Mouse (Mus musculus): ENCODE measurements around the gene Nhsl1. TPM values are rescaled to one million over a fixed set of nuclear protein-coding genes. Genes with fewer than 3 reads are reported as not detected.
"Not testable (repeated sequence)": the region's sequence is repeated elsewhere in the genome, so short reads cannot be mapped to it uniquely, and the experiment has no call there.

The Nhsl1 gene
- polyA plus RNA-seq, 1 experiment from 2014 or later, result 2.9 TPM

DNA sequence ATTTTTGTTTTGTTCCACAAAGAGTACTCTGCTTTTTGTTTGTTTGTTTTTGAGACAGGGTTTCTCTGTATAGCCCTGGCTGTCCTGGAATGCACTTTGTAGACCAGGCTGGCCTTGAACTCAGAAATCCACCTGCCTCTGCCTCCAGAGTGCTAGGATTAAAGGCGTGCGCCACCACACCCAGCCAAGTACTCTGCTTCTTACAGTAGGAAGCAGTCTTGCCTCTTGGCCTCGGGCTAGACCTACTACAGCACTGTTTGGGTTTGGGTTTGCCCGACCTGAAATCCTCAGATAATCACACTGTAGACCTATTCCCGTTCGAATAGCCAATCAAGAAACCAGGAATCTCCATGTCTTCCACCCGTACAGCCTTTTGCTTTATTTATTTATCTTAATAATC, 130.1 kb downstream of the Nhsl1 start:
- H3K9me3 ChIP-seq (ENCODE audit: control insufficient read depth, low read length); H3K4me2 ChIP-seq; H3K36me3 ChIP-seq (ENCODE audit: control insufficient read depth, insufficient read depth, low read length); H3K27ac ChIP-seq (ENCODE audit: low read depth, low read length); DNase-seq (ENCODE audit: low spot score); H3K27me3 ChIP-seq (replicated peaks; ENCODE audit: control insufficient read depth, insufficient read depth, low read length); H3K4me3 ChIP-seq (ENCODE audit: low read depth, low read length); H3K9ac ChIP-seq (ENCODE audit: low read depth, low read length); ATAC-seq (replicated peaks; ENCODE audit: low FRiP score): not testable (repeated sequence)
- WGBS, result 86% methylated on average over 7 of the region's 7 CpGs
- H3K4me1 ChIP-seq (replicated peaks; ENCODE audit: control insufficient read depth, insufficient read depth, low read length), result peaks cover 11% of the 10 kb centered on the region

DNA sequence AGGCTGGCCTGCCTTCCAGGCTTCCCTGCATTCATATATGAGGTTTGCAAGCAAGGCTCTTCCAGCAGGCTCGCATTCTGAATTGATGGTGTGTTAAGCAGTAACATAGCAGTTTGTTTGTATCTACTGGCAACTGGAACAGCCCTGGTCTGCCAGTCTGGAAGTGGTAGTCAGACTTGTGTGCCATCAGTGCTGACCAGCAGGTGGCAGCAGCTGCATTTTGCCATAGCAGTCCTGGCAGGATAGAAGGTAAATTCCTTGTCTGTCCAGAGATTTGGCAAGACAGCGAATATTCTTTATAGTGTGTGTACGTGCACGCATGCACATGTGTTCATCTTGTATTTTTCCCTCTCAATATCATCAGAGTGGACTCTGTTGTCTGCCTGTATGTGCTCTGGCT, 134.6 kb downstream of the Nhsl1 start:
- no peaks in the 10 kb centered on the region for H3K27me3 ChIP-seq (replicated peaks; ENCODE audit: control insufficient read depth, insufficient read depth, low read length)
- no peak overlapping the region; the same call in 1 of the 2 replicates for H3K27ac ChIP-seq (ENCODE audit: low read depth, low read length)
- H3K9ac ChIP-seq (ENCODE audit: low read depth, low read length), result no peak overlapping the region
- no peaks in the 10 kb centered on the region for H3K36me3 ChIP-seq (ENCODE audit: control insufficient read depth, insufficient read depth, low read length)
- 36% methylated on average over 4 of the region's 4 CpGs for WGBS
- peaks cover 9% of the 10 kb centered on the region for H3K4me1 ChIP-seq (replicated peaks; ENCODE audit: control insufficient read depth, insufficient read depth, low read length)
- no peak overlapping the region for H3K4me2 ChIP-seq
- H3K4me3 ChIP-seq (ENCODE audit: low read depth, low read length), result no peak overlapping the region
- peak; percentile 71 for ATAC-seq (replicated peaks; ENCODE audit: low FRiP score)
- no peaks in the 10 kb centered on the region for H3K9me3 ChIP-seq (ENCODE audit: control insufficient read depth, low read length)
- peak; percentile 53 for DNase-seq (ENCODE audit: low spot score)

DNA sequence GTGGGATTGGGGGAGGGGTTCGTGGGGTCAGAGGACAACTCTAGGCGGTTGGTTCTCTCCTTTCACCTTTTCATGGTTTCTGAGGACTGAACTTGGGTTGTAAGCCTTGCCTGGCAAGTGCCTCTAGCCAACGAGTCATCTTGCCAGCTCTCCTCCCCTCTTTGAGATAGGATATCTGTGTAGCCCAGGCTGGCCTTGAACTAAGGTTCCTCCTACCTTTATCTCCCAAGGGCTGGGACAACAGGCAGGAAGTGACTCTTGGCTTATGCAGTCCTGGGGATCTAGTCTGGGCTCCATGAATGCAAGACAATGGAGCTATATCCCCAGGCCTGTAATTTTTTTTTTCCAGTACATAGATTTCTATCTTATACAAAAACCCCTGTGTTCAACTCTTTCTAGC, 135.4 kb downstream of the Nhsl1 start:
- H3K36me3 ChIP-seq (ENCODE audit: control insufficient read depth, insufficient read depth, low read length), result no peaks in the 10 kb centered on the region
- peak overlapping the region; percentile 5; the same call in 1 of the 2 replicates for H3K27ac ChIP-seq (ENCODE audit: low read depth, low read length)
- no peak overlapping the region; the same call in 1 of the 2 replicates for H3K4me2 ChIP-seq
- 48% methylated on average over 3 of the region's 3 CpGs for WGBS
- H3K27me3 ChIP-seq (replicated peaks; ENCODE audit: control insufficient read depth, insufficient read depth, low read length), result no peaks in the 10 kb centered on the region
- H3K9me3 ChIP-seq (ENCODE audit: control insufficient read depth, low read length), result no peaks in the 10 kb centered on the region
- no peak overlapping the region for H3K4me3 ChIP-seq (ENCODE audit: low read depth, low read length)
- ATAC-seq (replicated peaks; ENCODE audit: low FRiP score), result peak; percentile 89
- H3K9ac ChIP-seq (ENCODE audit: low read depth, low read length), result no peak overlapping the region
- no peak for DNase-seq (ENCODE audit: low spot score)
- H3K4me1 ChIP-seq (replicated peaks; ENCODE audit: control insufficient read depth, insufficient read depth, low read length), result peaks cover 9% of the 10 kb centered on the region

DNA sequence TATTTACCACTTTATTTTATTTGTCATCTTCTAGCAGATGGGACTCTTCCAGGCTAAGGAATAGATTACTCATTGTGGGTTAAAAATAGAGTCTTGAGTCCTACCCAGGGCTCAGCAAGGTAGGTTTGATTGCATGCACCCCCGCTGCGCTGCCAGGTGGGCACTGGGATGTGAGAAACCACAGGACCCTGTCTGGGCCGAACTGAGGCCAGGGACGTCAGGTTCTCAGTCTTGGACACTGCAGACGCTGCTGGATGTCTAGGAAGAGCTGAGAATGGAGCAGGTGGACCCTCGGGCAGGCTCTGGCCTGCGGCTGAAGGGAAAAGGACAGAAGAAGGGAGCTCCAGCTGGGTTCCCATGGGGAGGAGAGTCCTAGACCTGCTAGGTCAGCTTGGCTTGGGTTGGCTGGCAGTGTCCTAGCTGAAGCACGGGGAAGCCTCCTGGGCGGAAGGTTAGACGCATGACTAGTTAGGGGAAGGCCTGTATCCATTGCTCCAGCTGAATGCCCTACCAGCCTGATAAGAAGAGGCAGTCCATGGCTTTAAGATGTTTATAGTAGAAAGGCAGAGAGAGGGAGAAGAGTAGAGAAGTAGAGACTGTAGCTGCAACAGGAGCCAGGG, 136.6 kb downstream of the Nhsl1 start:
- no peak overlapping the region for H3K9ac ChIP-seq (ENCODE audit: low read depth, low read length)
- H3K27ac ChIP-seq (ENCODE audit: low read depth, low read length), result no peak overlapping the region
- H3K4me2 ChIP-seq, result no peak overlapping the region
- H3K4me3 ChIP-seq (ENCODE audit: low read depth, low read length), result no peak overlapping the region
- 92% methylated on average over 10 of the region's 10 CpGs for WGBS
- H3K4me1 ChIP-seq (replicated peaks; ENCODE audit: control insufficient read depth, insufficient read depth, low read length), result peaks cover 9% of the 10 kb centered on the region
- DNase-seq (ENCODE audit: low spot score) (no peak), ATAC-seq (replicated peaks; ENCODE audit: low FRiP score) (no peak)
- H3K27me3 ChIP-seq (replicated peaks; ENCODE audit: control insufficient read depth, insufficient read depth, low read length), result no peaks in the 10 kb centered on the region
- no peaks in the 10 kb centered on the region for H3K9me3 ChIP-seq (ENCODE audit: control insufficient read depth, low read length)
- no peaks in the 10 kb centered on the region for H3K36me3 ChIP-seq (ENCODE audit: control insufficient read depth, insufficient read depth, low read length)

DNA sequence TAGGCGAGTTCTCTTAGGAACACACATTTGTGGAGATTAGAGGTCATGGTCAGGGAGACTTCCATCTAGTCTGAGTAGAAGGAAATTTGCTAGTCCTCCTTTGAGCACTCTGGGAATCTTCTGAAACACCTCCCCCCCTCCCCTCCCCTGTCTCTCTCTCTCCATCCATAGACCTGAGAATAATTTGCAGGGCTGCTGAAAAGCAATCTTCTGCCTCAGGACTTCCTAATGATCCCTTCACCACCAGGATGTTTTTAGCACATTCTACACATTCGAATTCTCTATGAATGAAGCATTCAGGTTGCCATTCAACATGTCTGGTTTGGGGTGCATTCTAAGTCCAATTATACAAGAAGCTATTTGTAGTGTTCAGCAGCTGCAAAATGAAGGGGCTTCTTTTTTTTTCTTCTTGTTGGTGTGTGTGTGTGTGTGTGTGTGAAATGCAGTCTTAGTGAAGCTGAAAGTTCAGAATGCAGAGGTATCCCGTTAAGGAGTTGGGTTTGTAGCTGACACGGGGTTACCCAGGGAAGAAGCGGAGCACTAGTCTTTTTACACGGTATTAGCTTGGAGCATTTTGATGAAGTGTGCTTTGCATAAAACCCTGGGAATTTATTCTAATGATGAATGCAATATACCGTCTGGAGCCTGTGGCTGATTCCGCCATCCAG, 139.2 kb downstream of the Nhsl1 start:
- Histone ChIP-seq H3K9me3 (ENCODE audit: control insufficient read depth, low read length) (no peaks in the 10 kb centered on the region), H3K4me3 (ENCODE audit: low read depth, low read length) (no peak overlapping the region), H3K4me2 (no peak overlapping the region), H3K36me3 (ENCODE audit: control insufficient read depth, insufficient read depth, low read length) (no peaks in the 10 kb centered on the region), H3K27ac (ENCODE audit: low read depth, low read length) (no peak overlapping the region), H3K4me1 (replicated peaks; ENCODE audit: control insufficient read depth, insufficient read depth, low read length) (peaks cover 9% of the 10 kb centered on the region), H3K9ac (ENCODE audit: low read depth, low read length) (no peak overlapping the region), H3K27me3 (replicated peaks; ENCODE audit: control insufficient read depth, insufficient read depth, low read length) (no peaks in the 10 kb centered on the region)
- ATAC-seq (replicated peaks; ENCODE audit: low FRiP score), result no peak
- no peak for DNase-seq (ENCODE audit: low spot score)
- 80% methylated on average over 8 of the region's 8 CpGs for WGBS

DNA sequence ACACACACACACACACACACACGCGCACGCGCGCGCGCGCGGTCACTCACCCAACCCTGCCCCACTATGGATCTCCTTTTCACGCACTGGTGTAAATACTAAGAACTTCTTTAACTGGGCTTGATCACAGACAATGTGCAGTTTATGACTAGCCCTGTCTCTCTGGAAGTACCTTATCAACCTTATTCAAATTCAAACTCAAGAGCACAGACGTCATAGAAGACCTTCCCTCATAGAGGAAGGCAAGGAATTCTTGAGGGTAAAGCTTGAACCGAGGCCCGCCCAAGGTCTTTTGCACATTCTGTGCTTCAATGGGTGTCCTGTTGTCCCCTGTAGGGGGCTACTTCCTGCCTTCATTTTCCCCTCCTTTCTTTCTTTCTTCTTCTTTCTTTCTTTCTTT, 142.6 kb downstream of the Nhsl1 start:
- no peaks in the 10 kb centered on the region for H3K9me3 ChIP-seq (ENCODE audit: control insufficient read depth, low read length)
- no peak for DNase-seq (ENCODE audit: low spot score)
- no peaks in the 10 kb centered on the region for H3K36me3 ChIP-seq (ENCODE audit: control insufficient read depth, insufficient read depth, low read length)
- no peak overlapping the region for H3K9ac ChIP-seq (ENCODE audit: low read depth, low read length)
- no peak overlapping the region for H3K4me3 ChIP-seq (ENCODE audit: low read depth, low read length)
- H3K4me2 ChIP-seq, result no peak overlapping the region
- no peaks in the 10 kb centered on the region for H3K27me3 ChIP-seq (replicated peaks; ENCODE audit: control insufficient read depth, insufficient read depth, low read length)
- ATAC-seq (replicated peaks; ENCODE audit: low FRiP score), result no peak
- H3K4me1 ChIP-seq (replicated peaks; ENCODE audit: control insufficient read depth, insufficient read depth, low read length), result no peaks in the 10 kb centered on the region
- 88% methylated on average over 13 of the region's 13 CpGs for WGBS
- no peak overlapping the region for H3K27ac ChIP-seq (ENCODE audit: low read depth, low read length)

DNA sequence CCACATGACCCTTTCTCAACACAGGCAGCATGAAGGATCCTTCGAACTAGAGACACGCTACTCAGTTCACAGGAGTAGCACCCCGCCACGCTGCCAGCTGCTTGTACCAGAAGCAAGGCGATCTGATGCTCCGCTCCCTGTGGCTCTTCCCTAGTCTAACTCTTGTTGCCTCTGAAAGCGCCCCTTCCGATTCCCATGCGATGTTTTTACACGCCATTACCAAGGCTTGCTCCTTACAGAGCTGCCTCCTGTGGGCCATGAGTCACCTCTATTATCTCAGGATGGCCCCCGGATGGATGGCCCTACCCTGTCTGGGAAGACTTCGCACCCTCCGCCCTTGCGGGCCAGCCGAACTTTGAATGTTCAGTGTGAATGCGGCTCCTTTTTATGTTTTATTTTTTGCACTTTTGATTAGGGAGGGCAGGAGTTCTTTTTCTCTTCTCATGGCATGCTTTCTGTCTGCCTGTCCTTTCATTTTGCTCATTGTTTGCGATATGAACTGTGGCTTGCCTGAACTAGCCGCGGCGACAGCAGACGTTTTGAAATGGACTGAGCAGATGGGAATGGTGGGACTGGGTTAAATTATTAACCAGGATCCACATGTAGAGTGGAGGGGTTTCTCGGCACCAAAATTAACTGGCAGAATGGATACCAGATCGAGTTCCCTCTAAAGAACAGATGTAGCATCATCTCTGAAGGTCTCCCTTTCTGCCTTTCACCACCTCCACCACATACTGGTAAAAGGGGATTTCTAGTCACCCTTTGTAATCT, 144.5 kb downstream of the Nhsl1 start:
- no peaks in the 10 kb centered on the region for H3K4me1 ChIP-seq (replicated peaks; ENCODE audit: control insufficient read depth, insufficient read depth, low read length)
- 74% methylated on average over 23 of the region's 23 CpGs for WGBS
- H3K27me3 ChIP-seq (replicated peaks; ENCODE audit: control insufficient read depth, insufficient read depth, low read length), result no peaks in the 10 kb centered on the region
- ATAC-seq (replicated peaks; ENCODE audit: low FRiP score) (no peak), DNase-seq (ENCODE audit: low spot score) (no peak)
- H3K9ac ChIP-seq (ENCODE audit: low read depth, low read length), result no peak overlapping the region
- no peaks in the 10 kb centered on the region for H3K36me3 ChIP-seq (ENCODE audit: control insufficient read depth, insufficient read depth, low read length)
- no peaks in the 10 kb centered on the region for H3K9me3 ChIP-seq (ENCODE audit: control insufficient read depth, low read length)
- H3K4me3 ChIP-seq (ENCODE audit: low read depth, low read length), result no peak overlapping the region
- peak overlapping the region; percentile 23 for H3K4me2 ChIP-seq
- H3K27ac ChIP-seq (ENCODE audit: low read depth, low read length), result no peak overlapping the region

DNA sequence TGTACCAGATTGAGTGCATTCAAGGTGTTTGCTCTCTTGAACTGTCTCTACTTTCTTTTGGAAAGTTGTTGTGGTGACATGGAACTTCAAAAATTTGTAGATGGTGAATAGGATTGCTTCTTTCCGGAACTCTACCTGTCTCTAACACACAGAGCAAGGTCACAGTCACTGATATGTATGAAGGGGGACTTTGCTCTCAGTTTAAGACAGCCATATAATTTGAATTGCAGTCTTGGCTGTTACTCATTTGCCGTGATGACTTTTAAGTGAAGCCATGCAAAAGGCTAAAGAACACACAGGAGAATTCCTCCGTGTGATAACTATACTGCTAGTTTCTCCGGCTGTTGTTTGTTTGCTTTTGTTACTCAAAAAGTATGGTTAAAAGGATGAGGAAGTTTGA, 149.6 kb downstream of the Nhsl1 start:
- ATAC-seq (replicated peaks; ENCODE audit: low FRiP score) (no peak), DNase-seq (ENCODE audit: low spot score) (no peak)
- Histone ChIP-seq H3K4me1 (replicated peaks; ENCODE audit: control insufficient read depth, insufficient read depth, low read length) (peaks cover 5% of the 10 kb centered on the region; the same call in 1 of the 2 replicates), H3K4me2 (no peak overlapping the region), H3K4me3 (ENCODE audit: low read depth, low read length) (no peak overlapping the region), H3K36me3 (ENCODE audit: control insufficient read depth, insufficient read depth, low read length) (0 out of 2 replicates have a peak, but pooled peaks cover 3% of the 10 kb centered on the region), H3K9me3 (ENCODE audit: control insufficient read depth, low read length) (no peaks in the 10 kb centered on the region), H3K27ac (ENCODE audit: low read depth, low read length) (no peak overlapping the region), H3K27me3 (replicated peaks; ENCODE audit: control insufficient read depth, insufficient read depth, low read length) (no peaks in the 10 kb centered on the region), H3K9ac (ENCODE audit: low read depth, low read length) (no peak overlapping the region)
- WGBS, result 54% methylated on average over 4 of the region's 4 CpGs

Measured in liver, embryonic 11.5 days (tissue).